Mouse (Mus musculus) lung, postnatal 4 days (tissue): ENCODE results near the gene Prrt1.

Source experiments
- DNase-seq, 2 experiments: peaks; one replicate each; pipeline ENCODE4 v3.0.0; 2021

Prrt1 gene

GRCm38 (mm10) chr17:34674524-34675204 lies 45.3 kb downstream of the Prrt1 start:
- no peak for DNase-seq

DNA sequence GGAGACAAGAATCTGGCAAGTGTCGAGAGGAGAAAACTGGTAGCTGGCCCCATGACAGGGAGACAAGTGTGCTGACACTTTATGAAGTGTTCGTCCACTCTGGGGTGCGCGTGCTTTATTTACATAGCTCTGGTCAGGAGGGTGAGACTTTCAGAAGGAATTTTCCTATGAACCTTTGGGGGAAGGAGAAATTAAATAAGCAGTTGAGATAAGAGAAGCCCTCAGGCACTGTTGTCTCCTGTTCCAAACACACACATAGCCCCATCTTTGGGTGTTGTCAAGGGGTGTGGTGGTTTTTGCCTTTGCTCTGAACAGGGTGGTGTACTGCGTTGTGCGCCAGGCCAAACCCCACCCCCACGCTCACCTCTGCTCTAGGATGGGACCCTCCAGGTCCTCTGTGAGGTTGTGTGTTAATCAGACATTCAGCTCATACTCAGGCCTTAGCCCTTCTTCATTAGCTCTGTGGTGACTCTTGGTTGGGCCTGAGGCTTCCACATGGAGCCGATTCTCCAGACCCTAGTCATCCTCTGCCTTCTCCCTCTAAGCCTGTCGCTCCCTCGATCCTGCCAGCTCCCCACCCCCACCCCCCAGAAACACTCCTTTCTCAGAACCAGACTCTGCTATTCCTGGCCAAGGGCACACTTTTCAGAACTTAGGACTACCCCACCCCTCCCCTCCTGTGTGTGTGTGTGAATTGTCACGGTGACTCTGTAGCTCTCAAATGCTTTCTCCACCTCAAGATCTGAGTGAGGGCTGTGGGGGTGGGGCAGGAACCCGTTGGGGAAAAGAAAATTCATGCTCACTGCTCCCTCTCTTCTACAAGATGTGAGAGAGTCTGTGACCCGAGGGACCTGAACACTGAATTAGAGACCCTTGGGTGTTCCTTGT lies 46.1 kb downstream of the Prrt1 start:
- no peak for DNase-seq

DNA sequence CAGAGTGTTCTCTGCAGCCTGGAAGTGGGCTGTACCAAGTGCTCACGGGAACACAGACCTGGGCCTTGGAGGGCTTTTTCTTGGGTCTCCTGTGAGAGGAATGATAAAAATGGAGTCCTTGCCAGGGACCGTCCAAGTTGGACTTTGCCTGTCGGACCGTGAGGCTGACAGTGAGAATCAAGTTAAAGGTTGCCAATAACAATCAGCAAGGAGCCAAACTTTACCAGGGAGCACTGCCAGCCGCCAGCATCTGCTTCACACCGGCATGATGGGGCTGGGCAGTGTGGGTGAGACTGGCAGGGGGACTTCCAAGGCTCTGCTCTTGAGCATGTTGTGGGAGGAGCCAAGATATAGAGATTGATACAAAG lies 46.7 kb downstream of the Prrt1 start:
- no peak for DNase-seq

GRCm38 (mm10) chr17:34676671-34677070 lies 47.3 kb downstream of the Prrt1 start:
- DNase-seq, result no peak

DNA sequence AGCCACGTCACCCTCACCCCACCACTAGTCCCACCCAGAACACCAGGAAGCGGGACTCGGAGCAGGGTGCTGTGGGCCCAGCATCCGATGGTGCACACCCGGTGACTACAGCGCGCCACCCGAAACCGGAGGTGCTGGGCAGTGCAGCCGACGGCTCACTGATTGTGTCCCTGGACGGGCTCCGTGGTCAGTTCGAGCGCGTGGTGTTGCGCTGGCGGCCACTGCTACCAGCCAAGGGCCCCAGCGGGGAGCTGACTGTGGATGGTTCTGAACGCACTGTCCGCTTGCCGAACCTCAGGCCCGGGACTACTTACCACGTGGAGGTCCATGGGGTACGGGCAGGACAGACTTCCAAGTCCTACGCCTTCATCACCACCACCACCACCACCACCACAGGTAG lies 50.9 kb downstream of the Prrt1 start:
- no peak for DNase-seq

GRCm38 (mm10) chr17:34680621-34681020 lies 51.3 kb downstream of the Prrt1 start:
- DNase-seq, result no peak

GRCm38 (mm10) chr17:34681132-34681571 lies 51.8 kb downstream of the Prrt1 start:
- peak; percentile 52 to 74 for DNase-seq

GRCm38 (mm10) chr17:34681881-34682536 lies 52.7 kb downstream of the Prrt1 start:
- no peak for DNase-seq
